Mouse (Mus musculus): ENCODE measurements around the gene Herpud2.

Gene Herpud2

DNA sequence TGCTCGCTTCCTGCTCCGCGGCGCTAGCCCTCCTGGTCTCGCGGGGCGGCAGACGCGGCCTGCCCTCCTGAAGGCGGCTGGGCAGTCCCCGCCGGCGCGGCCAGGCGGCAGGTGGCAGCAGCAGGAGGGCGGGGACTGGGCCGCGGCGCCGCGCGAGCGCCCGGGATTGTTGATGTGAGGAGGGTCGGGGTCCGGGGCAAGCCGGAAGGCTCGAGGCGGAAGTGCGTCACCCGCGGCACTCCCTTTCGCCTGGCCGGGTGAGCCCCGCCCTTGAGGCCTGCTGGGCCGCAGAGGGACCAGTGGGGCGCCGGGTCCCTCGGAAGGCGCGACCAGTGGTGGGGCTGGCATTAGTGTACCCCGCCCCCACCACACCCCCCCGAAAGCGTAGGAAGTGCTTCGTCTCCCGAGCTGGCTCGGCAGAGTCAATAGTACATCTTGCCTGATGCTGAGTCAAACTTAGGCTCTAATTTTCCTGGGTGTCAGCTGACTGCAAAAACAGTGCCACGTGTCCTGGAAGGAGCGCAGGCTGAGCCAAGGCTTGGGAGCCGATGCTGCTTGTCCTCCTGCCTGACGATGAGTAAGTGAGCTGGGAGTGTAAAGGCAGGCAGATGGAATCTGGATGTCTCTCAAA lies at the start of gene Herpud2:
Gene Herpud2 (minus strand): TSS at position 210 of the 631 bp plus-strand sequence.
- peak; percentile 86 to 91 for DNase-seq (ENCODE audit: low read depth in 1 of 2, low spot score in 2 of 2)

DNA sequence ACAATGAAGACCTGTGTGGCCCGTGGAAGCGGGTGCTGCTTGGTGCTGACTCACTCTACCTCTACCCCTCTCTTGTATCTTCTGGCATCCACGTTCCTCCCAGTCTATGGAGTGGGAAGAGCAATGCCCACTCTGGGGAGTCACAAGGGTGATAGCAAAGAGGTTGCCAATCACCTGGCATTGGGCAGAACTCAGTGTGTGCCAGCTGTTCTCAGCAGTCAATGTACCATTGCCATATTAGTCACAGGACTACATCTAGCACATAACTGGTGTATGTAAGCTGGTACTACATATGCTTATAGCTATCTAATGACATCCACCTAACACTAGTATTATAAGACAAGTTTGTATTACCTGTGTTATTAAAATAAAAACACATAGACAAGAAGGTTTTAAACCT lies 49.4 kb upstream of the Herpud2 start:
- no peak for DNase-seq (ENCODE audit: low read depth in 1 of 2, low spot score in 2 of 2)

DNA sequence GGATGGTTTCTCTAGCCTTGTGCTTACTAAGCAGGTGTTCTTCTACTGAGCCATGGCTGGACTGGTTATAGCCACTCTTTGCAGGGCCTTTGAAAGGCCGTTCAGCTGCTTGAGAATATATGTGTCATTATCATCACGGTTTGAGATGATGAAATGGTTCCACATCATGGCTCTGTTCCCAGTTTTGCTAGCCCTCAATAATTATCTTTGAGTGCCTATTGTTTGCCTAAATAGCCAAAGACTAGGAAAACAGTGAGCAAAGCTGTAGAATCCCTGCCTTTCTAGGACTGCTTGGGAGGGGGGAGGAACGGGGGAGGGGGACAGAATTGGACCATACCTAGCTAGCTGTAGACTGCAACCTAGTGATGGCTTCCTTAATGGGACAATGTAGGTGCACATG lies 48.5 kb upstream of the Herpud2 start:
- no peak for DNase-seq (ENCODE audit: low read depth in 1 of 2, low spot score in 2 of 2)

DNA sequence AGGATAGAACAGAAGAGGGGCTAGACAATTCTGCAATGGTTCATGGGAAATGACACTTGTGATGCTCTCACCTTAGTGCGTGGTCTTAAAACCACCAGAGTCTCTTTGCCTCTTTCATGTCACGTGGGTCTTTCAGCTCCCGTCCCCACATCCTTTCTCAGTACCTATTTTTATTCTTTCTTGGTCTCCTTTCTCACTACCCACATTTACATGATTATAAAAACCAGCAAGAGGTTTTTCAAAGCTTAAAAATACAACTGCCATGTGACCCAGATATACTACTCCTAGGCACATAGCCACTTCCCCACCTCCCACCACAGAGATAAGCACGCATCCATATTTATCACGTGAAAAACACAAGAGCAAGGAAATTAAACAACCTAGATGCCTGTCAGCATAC lies 45.1 kb upstream of the Herpud2 start:
- DNase-seq (ENCODE audit: low read depth in 1 of 2, low spot score in 2 of 2), result no peak

DNA sequence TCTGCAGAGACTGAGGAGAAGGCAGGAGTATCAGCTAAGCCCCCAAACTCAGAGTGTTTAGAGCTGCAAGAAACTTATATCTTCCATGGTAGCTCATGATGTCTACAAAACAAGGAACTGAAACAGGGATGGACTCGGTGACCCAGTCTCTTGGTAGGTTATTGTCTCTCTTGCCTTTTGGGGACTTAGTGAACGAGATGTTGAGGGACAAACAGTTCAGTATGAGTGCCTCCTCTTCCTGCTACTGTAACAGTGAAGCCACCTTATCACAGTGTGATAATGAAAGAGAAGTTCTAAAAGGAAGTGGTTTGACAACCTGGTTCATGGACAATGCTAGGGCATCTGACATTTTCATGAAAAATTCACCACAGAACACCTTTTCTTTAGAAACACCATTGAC lies 40.0 kb upstream of the Herpud2 start:
- DNase-seq (ENCODE audit: low read depth in 1 of 2, low spot score in 2 of 2), result no peak

DNA sequence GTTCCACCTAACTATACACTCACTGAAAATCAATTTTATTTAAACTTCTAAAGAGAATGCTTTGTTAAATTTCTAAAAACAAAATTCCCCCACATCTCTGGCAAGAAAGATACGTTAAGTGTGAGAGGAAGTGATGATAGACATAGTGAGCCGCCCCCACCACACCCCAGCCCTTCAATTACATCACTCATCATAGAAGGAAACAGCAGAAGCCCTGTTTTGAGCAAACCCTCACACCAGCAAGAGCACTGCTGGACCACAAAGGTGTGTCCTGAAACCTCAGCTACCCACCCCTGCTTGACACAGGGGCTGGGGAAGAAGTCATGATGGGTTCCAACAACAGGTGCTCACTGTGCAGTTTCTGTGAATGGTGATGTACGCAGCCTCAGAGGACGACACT lies 34.9 kb upstream of the Herpud2 start:
- no peak for DNase-seq (ENCODE audit: low read depth in 1 of 2, low spot score in 2 of 2)

DNA sequence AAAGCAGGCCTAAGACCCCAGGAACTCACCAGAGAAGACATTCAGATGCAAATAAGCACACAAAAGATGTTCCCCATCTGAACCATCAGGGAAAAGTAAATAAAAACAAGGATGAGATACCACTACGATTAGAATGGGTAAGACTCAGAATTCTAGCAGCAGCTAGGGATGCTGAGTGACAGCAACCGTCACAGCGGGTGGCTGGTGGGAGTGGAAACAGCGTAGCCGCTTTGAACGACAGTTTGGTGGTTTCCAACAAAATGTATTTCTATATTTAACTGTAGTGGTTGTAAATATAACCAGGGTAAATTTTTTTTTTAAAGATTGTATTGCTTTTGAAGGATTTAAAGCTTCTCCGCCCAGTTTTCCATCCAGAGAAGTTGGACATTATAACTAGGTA lies 34.2 kb upstream of the Herpud2 start:
- no peak for DNase-seq (ENCODE audit: low read depth in 1 of 2, low spot score in 2 of 2)

DNA sequence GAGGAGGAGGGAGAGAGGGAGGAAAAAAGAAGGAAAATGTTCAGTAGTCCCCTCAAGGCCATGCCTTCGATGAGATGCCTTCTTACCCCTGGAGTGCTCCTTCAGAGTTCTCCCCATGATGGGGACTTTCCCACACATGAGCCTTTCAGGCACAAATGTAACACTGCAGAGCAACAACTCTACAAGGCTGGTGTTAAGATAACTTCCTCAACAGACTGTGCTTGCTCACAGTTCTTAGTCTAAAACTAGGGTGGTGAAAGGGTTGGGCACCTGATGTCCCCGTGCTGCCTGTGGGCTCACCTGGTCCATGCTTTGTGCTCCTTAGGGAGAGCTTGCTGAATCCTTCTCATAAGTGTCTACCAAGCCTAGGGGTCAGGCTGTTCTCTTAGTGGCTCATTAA lies 33.0 kb upstream of the Herpud2 start:
- DNase-seq (ENCODE audit: low read depth in 1 of 2, low spot score in 2 of 2), result no peak

DNA sequence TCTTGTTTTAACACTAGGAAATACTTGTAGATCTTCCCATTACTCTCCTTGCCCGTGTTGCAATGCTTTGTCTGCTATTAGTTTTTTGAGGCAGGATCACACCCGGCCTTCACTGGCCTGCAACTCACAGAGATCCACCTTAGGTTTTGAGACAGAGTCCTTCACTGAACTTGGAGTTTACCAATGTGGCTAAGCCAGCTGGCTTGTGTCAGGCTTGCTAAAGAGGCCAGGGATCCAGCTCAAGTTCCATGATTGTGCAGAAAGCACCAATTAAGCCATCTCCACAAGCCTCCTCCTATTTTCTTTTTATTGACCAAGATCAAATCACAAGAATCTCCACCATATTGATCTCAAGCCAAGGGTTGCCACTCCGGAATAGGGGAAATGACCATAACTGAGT lies 26.4 kb upstream of the Herpud2 start:
- no peak for DNase-seq (ENCODE audit: low read depth in 1 of 2, low spot score in 2 of 2)

DNA sequence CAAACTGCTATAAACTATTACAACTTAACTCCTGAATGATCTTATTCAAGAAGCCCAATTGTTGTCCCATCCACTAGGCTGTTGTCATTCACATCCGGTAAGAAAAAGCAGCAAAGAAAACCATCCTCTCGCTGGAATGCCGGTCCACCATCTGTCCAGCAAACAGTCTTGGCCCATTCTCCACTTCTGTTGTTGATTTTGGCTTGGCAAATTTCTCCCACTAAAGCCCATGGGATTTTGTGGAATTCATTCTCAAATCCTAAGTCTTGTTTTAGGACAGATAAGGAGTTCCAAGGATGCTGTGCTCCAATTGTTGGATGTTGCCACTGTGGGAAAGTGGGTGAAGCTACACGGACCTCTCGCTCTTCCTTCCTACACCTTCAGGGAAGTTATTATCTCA lies 25.6 kb upstream of the Herpud2 start:
- no peak for DNase-seq (ENCODE audit: low read depth in 1 of 2, low spot score in 2 of 2)

DNA sequence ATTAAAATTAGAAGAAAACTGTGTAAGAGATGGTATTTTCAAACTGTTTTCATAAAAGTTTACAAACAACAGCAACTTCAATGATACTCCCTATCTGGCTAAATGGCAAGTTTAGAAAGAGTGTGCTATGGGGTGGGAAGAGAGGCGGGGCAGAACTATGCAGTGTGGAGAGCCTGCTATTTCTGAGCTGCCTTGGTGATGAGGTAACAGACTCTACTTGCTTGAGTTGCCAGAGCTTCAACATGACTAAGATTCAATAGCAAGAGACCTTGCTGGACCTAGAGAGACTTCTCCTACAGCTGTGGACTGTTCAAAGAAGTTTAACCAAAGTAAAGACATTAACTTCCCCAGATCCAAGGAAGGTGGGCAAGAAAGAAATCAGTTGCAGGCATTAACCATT lies 24.9 kb upstream of the Herpud2 start:
- DNase-seq (ENCODE audit: low read depth in 1 of 2, low spot score in 2 of 2), result no peak

DNA sequence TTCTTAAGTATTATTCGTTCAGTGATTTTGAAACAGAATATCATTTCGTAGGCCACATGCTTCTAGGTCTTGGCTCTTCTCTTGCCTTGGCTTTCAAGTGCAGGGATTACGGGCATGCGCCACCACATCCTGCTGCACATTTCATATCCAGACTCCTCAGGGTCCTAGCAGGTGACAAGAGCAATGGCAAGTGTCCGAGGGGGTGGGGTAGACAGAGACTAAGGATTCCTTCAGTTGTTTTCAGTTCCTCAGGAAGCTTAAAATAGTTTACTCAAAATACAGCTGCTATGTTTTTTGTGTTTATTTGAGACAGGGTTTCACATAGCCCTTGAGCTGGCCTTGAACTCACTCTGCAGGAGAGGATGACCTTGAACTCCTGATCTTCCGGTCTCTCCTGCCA lies 24.4 kb upstream of the Herpud2 start:
- DNase-seq (ENCODE audit: low read depth in 1 of 2, low spot score in 2 of 2), result no peak

DNA sequence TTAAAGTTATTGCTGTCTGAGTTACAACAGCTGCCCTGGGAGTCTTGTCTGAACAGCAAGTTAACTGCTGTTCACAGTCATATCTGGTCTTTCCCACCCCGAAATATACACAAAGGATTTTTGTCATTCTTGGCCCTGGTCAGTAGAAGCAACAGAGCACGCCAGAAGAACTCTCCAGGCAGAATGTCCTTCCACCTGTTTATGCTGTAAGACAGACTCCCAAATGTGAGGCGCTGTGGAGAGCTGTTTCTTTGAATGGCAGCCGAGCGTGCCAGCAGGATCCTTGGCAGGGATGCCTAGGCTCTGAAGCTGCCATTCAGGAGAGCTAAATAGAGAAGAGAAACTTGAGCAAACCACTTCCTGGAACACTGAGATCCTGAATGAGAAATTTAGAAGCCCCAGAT lies 23.4 kb upstream of the Herpud2 start:
- no peak for DNase-seq (ENCODE audit: low read depth in 1 of 2, low spot score in 2 of 2)

DNA sequence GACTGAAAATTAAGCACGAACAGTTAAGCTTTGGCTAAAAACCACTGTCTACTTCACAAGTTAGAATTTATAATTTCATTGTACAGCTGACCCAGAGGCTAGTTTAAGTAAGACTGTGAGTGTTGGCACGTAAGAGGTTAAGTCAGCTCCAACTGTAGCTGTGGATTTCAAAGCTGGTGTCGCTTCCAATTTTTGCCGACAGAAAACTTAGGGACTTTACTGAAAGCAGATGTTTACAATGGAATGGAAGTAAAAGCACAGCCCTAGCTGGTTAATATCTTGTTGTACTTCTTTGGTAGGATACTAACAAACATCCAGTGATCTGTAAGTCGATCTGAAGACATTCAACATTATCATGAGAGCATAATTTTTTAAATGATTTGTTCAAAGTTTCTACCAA lies 23.0 kb upstream of the Herpud2 start:
- no peak for DNase-seq (ENCODE audit: low read depth in 1 of 2, low spot score in 2 of 2)

DNA sequence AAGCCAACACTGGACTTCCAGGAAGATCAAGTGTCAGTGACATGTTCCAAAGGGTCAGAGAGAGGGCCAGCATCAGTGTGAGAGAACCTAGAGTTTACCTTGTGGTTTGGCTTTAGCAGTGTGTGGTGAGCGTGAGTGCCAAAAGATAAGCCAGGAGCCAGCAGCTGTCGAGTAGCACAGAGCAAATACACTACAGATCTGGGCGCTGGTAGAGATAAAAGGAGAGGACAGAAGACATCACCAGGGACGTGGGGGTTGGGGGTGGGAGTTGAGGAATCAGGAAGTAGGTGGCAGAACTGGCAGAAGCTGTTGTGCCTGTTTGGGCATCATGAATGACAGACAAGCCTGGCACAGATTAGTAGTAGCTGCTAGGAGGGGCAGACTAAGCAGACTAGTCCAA lies 21.6 kb upstream of the Herpud2 start:
- no peak for DNase-seq (ENCODE audit: low read depth in 1 of 2, low spot score in 2 of 2)

DNA sequence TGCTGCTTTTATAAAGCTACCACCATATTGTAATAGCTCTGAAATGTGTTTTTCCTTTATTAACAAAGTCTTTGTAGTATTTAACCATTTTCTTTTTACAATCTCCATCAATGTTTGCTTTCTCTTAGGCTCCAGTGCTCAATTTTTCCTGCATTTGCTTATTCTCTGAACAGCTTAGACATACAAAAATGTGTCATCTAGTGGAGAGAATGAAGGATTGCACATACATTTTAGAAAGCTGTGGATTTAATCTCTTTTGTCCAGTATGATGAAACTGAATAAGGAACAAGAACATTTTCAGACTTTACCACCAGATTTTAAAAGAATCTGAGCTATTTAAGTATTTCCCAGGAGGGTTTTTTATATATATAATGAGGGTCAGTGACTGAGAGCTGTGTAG lies 18.0 kb upstream of the Herpud2 start:
- DNase-seq (ENCODE audit: low read depth in 1 of 2, low spot score in 2 of 2), result no peak

DNA sequence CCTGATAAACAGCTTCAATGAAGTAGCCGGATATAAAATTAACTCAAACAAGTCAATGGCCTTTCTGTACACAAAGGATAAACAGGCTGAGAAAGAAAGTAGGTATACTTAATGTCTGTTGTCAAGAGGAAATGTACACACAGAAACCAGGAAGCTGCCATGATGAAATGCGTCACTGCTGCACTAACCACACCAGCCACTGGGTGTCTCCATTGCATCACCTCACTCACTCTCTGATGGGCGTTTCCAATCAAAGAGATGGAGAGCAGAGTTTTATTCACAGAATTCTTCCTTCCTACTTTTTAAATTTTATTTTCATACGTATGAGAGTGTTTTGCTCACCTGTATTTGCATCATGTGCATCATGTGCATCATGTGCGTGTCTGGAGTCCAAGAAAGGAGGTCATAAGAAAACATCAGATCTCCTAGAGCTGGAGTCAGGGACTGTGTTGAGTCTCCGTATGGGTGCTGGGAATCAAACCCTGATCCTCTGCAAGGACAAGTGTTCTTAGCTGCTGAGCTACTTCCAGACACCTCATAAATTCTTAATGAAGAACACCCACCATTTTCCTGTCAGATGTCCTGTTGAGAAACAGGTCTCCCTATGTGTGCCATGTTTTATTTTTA lies 16.0 kb upstream of the Herpud2 start:
- peak; percentile 34 to 72 for DNase-seq (ENCODE audit: low read depth in 1 of 2, low spot score in 2 of 2)

DNA sequence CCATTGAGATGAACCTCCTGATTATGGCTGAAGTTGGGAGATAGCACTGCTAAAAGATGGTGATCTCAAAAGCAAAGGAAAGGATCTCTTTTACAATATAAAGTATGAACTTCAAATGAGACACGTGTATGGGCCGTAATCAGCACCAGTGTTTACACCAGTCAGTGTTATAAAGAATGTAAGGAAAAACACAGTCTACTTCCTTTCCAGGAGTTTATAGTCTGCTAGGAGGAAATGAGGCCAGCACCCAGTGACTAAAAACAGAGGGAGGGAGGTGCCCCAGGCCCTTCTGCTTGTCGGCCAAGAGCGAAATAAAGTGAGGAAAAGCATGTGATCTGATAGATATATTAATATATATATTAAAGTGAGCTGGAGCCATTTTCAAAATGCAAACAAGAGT lies 6.6 kb upstream of the Herpud2 start:
- DNase-seq (ENCODE audit: low read depth in 1 of 2, low spot score in 2 of 2), result no peak

DNA sequence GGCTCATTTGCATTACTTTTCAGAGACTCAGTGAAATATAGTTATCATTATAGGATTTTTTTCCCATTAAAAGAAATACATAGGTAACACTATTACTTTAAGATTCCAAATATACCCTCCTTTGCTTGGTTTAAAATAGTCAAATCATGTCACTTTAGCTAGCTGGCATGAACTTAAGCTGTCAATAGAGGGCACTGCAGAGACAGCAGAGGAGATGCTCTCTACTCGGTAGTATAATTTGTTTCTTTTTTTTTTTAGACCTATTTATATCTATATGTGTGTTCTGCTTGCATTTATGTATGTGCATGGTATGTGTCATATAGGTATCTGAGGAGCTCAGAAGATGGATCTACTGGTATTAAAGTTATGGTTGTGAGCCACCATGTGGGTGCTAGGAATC lies 4.8 kb upstream of the Herpud2 start:
- no peak for DNase-seq (ENCODE audit: low read depth in 1 of 2, low spot score in 2 of 2)

DNA sequence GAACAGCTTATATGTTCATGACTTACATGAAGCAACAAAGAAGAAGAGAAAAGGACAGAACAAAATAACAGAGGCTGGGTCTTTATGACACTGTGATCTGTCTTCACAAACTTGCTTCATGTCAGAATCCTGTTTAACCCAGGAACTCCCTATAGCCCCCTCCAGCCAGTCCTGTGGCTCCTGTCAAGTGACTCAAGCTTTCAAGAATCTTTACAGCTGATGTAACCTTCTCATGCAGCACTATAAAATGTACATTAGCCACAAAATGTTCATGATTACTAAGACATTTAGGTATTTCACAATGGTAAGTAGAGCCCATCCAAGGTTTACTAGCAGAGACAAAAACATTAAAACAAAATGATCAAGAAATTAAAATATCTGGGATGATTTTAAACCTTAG lies 1.4 kb upstream of the Herpud2 start:
- DNase-seq (ENCODE audit: low read depth in 1 of 2, low spot score in 2 of 2), result no peak

DNA sequence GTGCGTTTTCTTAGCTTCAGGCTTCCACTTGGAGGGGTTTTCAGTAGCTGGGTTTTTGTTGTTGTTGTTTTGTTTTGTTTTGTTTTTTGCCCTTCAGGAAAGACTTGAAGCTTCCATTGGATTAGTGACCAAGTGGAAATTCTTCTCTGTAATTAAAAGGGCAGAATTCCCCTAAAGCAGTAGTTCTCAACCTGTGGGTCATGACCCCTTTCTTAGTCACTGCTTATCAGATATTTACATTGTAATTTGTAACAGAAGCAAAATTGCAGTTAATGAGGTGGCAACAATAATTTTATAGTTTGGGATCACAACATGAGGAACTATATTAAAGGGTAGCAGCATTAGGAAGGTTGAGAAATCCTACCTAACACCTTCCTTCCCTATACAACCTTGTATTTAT lies 837 bp upstream of the Herpud2 start:
- no peak for DNase-seq (ENCODE audit: low read depth in 1 of 2, low spot score in 2 of 2)

DNA sequence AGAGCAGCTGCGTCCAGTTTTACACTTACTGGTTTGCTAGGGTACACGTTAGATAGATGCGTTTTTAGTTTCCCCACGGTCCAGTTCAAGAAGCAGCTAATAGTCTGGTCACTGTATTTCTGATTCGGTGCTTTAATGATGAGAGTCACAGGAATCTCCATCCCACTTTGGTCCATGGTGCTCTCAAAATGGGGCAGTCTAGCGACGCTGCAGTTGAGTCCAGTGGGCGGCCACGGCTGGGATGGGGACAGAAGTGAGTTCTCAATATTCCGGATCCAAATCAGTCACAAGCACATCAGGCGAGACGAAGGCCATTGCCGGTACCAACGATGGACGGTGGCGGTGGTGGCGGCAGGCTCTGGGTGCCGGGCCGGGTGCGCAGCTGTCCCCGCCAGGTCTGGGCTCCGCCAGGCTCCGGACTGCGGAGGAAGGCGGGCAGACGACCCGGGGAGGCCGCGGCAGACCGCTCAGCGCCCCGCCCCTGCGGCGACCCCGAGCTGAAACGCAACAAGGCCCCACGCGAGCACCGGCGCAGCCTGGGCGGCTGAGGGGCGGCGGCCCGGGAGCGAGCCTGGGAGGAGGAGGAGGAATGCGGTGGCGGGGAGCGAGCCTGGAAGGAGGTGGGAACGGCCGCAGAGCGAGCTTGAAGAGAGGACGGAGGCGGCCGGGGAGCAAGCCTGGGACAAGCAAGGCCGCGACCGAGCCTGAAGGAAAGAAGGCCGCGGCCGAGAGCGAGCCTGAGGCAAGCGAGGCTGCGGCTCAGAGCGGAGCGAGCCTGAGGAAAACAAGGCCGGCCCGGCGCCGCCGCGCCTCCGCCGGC lies 619 bp downstream of the Herpud2 start:
- DNase-seq (ENCODE audit: low read depth in 1 of 2, low spot score in 2 of 2), result peak; percentile 12 to 46

DNA sequence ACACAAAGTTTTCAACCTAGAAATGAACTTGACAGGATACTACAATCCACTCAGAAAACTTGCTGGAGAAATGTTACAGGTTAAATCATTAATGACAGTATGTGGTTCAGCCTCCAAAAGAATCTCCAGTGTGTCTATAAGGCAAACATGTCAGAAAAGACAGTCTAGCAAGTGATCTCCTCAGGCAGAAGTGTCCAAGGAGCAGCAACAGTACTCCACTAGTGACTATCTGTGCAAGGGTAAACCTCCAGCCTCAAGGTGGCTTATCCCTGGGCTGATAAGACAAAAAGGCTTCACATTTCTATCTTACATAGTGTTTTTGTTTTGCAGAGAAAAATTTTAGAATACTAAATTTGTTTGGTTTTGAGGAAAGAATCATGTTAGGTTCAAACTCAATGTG lies 2.9 kb downstream of the Herpud2 start:
- DNase-seq (ENCODE audit: low read depth in 1 of 2, low spot score in 2 of 2), result no peak
